8 mouse cellular contexts compared by ENCODE assay signal in genomic region chr3:152749461-152749871, GRCm38 (mm10). TPM values are rescaled to one million over a fixed set of nuclear protein-coding genes. Genes with fewer than 3 reads are reported as not detected.
DNase-seq lines count a peak whose midpoint lies in the region; ATAC-seq lines count a peak whose summit lies in the region.

No protein-coding gene starts in this region.

- peak; percentile 38 for DNase-seq in cerebellum, adult 8-10 months
- DNase-seq in cerebellum, adult 9-11 months: no peak
- DNase-seq in left cerebral cortex, postnatal 14 days (ENCODE audit: low spot score in 2 of 2): peak; percentile 42 to 50
- DNase-seq in left cerebral cortex, postnatal 4 days: no peak
- DNase-seq in brain, embryonic 18.5 days (ENCODE audit: low read depth, low spot score): peak; percentile 40
- peak; percentile 34 for DNase-seq in retina, postnatal 7 days (ENCODE audit: low read depth, low spot score)
- no peak for DNase-seq in layer of hippocampus, adult 8-10 months (ENCODE audit: low spot score in 2 of 2)

- intact Hi-C loops in left cerebral cortex, postnatal 14 days (cut with DNase I): loop anchor here (2.0 to 5.0 kb wide), 2 partner anchors 277 to 355 kb away; partner anchors contain the start of gene Zzz3
- intact Hi-C loops in left cerebral cortex, postnatal 4 days (cut with DNase I): loop anchor here (5.0 kb wide), 1 partner anchor 352 kb away; the partner anchor contains the start of gene Zzz3

- peak; percentile 50 for ATAC-seq in inflammation-experienced regulatory T-cells, adult 6 months

RNA-seq across cellular contexts. Expression of gene Pigk, which starts 35.6 kb away (rescaled TPM):
- total RNA-seq in left cerebral cortex, postnatal 14 days (2021): 10 to 100 TPM; 44.1 to 45.0 TPM
- 10 to 100 TPM; 34.1 to 43.3 TPM for total RNA-seq in left cerebral cortex, postnatal 4 days (2021)
- 10 to 100 TPM; 43.0 to 63.4 (median 56.5) TPM for polyA plus RNA-seq in inflammation-experienced regulatory T-cells, adult 6 months (2017; shearing (Covaris generic))
- 10 to 100 TPM; 52.2 to 69.7 (median 55.8) TPM for total RNA-seq in layer of hippocampus, adult 8-10 months (2022)

Comparison
In these comparisons a context has a peak if more than half of its experiments do, and no peak if none do; other contexts are left out.
1. DNase-seq: peak in cerebellum, adult 8-10 months (single experiment), left cerebral cortex, postnatal 14 days (2 of 2), brain, embryonic 18.5 days (single experiment) and retina, postnatal 7 days (single experiment); none in cerebellum, adult 9-11 months (single experiment), left cerebral cortex, postnatal 4 days (single experiment) and layer of hippocampus, adult 8-10 months (0 of 2).